Mouse (Mus musculus) midbrain, embryonic 11.5 days (tissue): ENCODE measurements around the gene Mgat5. TPM values are rescaled to one million over a fixed set of nuclear protein-coding genes. Genes with fewer than 3 reads are reported as not detected.

Experiments used
- ATAC-seq: fragments of 200-750 bp; cut with Nextera tagmentation; 2 replicates; pipeline ENCODE4 v1.8.0; 2017; ENCODE audit warnings: moderate TSS enrichment, moderate library complexity; ENCODE audit not compliant: low FRiP score
- DNase-seq: peaks from one replicate; pipeline ENCODE4 v3.0.0; 2015; ENCODE audit warnings: low spot score; ENCODE audit errors: missing footprints
- H3K27ac ChIP-seq: fragments of 300-500 bp; sonication (generic); 2 replicates; pipeline ENCODE4 v1.5.1; 2014; ENCODE audit warnings: low read depth, low read length
- H3K27me3 ChIP-seq: fragments of 300-500 bp; sonication (generic); 2 replicates; pipeline ENCODE4 v1.6.1; 2014; ENCODE audit warnings: mild to moderate bottlenecking, low read length, moderate library complexity, mixed read lengths; ENCODE audit not compliant: control insufficient read depth, insufficient read depth
- H3K36me3 ChIP-seq: fragments of 300-500 bp; sonication (generic); 2 replicates; pipeline ENCODE4 v1.6.1; 2014; ENCODE audit warnings: mild to moderate bottlenecking, low read length, moderate library complexity, mixed read lengths; ENCODE audit not compliant: control insufficient read depth, insufficient read depth
- H3K4me1 ChIP-seq: fragments of 300-500 bp; sonication (generic); 2 replicates; pipeline ENCODE4 v1.6.1; 2014; ENCODE audit warnings: low read length; ENCODE audit not compliant: control insufficient read depth, insufficient read depth
- H3K4me2 ChIP-seq: fragments of 300-500 bp; sonication (generic); 2 replicates; pipeline ENCODE4 v1.6.1; 2014; ENCODE audit warnings: mild to moderate bottlenecking, moderate library complexity
- H3K4me3 ChIP-seq: fragments of 300-500 bp; sonication (generic); 2 replicates; pipeline ENCODE4 v1.5.1; 2014; ENCODE audit warnings: low read depth, low read length
- H3K9ac ChIP-seq: fragments of 300-500 bp; sonication (generic); 2 replicates; pipeline ENCODE4 v1.6.1; 2014; ENCODE audit warnings: low read length
- H3K9me3 ChIP-seq: fragments of 300-500 bp; sonication (generic); 2 replicates; pipeline ENCODE4 v1.6.1; 2016; ENCODE audit warnings: low read length; ENCODE audit not compliant: control insufficient read depth
- WGBS: fragments of 180-500 bp; shearing (Covaris S2); extraction: QIAGEN DNeasy Blood & Tissue Kit; methylation state at CpG from one replicate; pipeline ENCODE4 v1.1.7; 2014; 5-methylcytosine and 5-hydroxymethylcytosine counted together
- polyA plus RNA-seq: library from polyadenylated mRNA; unstranded; fragments of >200 nt; fragmentation: Nextera tagmentation; extraction: Ambion mirVana; gene quantifications from 2 replicates; pipeline ENCODE4 v1.2.1, GENCODE M21; 2014

The Mgat5 gene
- polyA plus RNA-seq, result 6.9 and 7.9 TPM in 2 replicates

DNA sequence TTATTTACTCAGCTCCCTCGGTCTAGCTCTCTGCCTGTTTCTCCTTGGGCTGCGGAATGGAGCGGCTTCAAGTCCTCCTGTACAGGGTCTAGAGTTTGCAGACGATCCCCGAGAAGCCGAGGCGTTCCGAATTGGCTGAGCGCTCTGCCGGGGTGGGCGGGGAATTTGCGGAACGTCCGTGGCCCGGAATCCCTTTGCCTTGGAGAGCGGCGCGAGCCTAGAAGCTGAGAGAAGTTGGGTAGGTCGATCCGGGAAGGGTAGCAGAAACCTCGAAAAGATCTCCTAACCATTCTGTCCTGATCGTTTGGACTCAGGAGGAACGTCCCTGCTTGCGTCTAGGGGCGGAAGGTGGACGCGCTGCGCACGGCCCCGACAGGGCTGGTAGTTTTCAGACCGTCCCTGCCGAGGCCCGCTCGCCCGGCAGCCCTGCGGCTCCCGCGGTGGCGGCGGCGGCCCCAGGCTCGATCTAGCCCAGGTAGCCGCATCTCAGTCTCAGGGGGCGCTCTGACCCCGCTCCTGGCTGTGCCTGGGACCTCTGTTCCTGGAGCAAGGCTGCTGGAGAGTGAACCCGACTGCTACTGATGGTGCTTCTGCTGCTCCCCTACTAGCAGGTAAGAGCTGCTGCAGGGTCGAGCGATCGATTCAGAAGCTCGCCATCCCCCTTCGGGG lies at the start of gene Mgat5:
Gene Mgat5, plus strand, starts transcription at position 199 of the 669 bp plus-strand sequence.
- ATAC-seq (peak; percentile 92), DNase-seq (peak; percentile 98)
- Histone ChIP-seq H3K27me3 (no peaks in the 10 kb centered on the region), H3K27ac (peak within 1 kb of the TSS; percentile 89), H3K4me1 (peaks cover 5% of the 10 kb centered on the region; the same call in 1 of the 2 replicates), H3K9ac (peak within 1 kb of the TSS; percentile 84), H3K4me3 (peak within 1 kb of the TSS; percentile 76), H3K4me2 (peak within 1 kb of the TSS; percentile 98), H3K9me3 (no peaks in the 10 kb centered on the region), H3K36me3 (no peaks in the 10 kb centered on the region)
- under 1% methylated on average over 51 of the region's 51 CpGs for WGBS

DNA sequence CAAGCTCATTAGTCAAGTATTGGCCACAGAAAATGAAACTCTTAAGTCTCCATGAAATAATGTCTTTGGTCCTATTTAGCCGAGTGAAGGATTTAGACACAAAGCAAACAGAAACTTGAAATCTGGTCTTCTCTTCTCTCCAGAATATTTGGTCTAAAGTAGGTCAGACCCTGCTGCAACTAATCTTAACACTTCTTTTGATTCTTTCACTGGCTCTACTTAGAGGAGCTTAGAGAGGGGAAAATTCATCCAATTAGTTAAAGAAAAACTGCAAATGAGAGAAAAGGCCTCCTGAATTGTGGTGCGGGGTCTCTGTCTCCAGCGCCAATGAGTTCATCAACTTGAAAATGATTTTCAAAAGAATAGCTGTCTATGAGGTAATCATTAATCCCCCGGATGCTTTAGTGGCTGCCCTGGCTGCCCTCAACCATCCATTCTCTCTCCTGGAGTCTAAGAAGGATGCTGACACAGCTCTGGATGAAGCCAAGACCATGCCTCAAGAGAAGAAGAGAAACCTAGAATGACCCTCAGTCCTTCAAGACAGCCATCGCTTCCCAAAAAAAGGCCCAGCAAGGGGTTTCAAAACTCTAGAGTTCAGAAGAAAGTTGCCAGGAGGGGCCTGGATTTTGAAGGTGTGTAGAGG lies 44.6 kb upstream of the Mgat5 start:
- 69% methylated on average over 5 of the region's 5 CpGs for WGBS
- Histone ChIP-seq H3K9ac (no peak overlapping the region), H3K9me3 (no peaks in the 10 kb centered on the region; the same call in 1 of the 2 replicates), H3K4me1 (no peaks in the 10 kb centered on the region), H3K4me2 (no peak overlapping the region), H3K27ac (no peak overlapping the region), H3K36me3 (no peaks in the 10 kb centered on the region), H3K4me3 (no peak overlapping the region), H3K27me3 (no peaks in the 10 kb centered on the region)
- ATAC-seq, result no peak
- no peak for DNase-seq

GRCm38 (mm10) chr1:127164589-127165160 lies 40.1 kb upstream of the Mgat5 start:
- Histone ChIP-seq H3K9me3 (no peaks in the 10 kb centered on the region; the same call in 1 of the 2 replicates), H3K27ac (no peak overlapping the region)

GRCm38 (mm10) chr1:127166521-127166920 lies 38.3 kb upstream of the Mgat5 start:
- ATAC-seq (no peak), DNase-seq (no peak)
- H3K4me2 ChIP-seq, result no peak overlapping the region
- H3K27me3 ChIP-seq, result no peaks in the 10 kb centered on the region
- H3K4me3 ChIP-seq, result no peak overlapping the region
- H3K9ac ChIP-seq, result no peak overlapping the region
- H3K4me1 ChIP-seq, result 0 out of 2 replicates have a peak, but pooled peaks cover 4% of the 10 kb centered on the region
- no peaks in the 10 kb centered on the region for H3K36me3 ChIP-seq
- H3K9me3 ChIP-seq, result no peaks in the 10 kb centered on the region; the same call in 1 of the 2 replicates
- H3K27ac ChIP-seq, result no peak overlapping the region

More at GRCm38 (mm10) chr1:127164589-127165160, 40.1 kb upstream of the Mgat5 start:
- H3K4me2 ChIP-seq, result no peak overlapping the region
- no peaks in the 10 kb centered on the region for H3K27me3 ChIP-seq
- H3K9ac ChIP-seq, result no peak overlapping the region
- ATAC-seq (no peak), DNase-seq (no peak)
- WGBS, result 83% methylated on average over 4 of the region's 4 CpGs
- no peaks in the 10 kb centered on the region for H3K36me3 ChIP-seq
- no peak overlapping the region for H3K4me3 ChIP-seq
- 0 out of 2 replicates have a peak, but pooled peaks cover 4% of the 10 kb centered on the region for H3K4me1 ChIP-seq

DNA sequence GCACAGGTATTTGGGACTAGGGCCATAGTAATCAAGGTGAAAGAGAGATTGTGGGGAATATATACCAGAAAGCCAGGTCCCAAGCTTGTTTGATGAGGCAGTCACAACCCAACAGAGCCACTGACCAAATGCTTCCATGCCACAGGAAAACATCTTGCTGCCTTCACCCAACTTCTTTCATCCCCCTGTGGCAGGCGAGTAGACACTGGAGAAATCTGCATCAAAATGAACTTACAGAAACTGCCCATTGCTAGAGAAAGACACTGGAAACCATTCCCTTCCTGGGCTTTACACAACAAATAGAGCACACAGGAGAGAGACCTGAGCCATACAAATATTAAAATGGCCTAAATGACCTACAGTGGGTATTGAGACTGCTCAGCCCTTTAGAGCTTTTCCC lies 37.2 kb upstream of the Mgat5 start:
- ATAC-seq, result no peak
- WGBS, result 79% methylated on average over 1 of the region's 1 CpGs

DNA sequence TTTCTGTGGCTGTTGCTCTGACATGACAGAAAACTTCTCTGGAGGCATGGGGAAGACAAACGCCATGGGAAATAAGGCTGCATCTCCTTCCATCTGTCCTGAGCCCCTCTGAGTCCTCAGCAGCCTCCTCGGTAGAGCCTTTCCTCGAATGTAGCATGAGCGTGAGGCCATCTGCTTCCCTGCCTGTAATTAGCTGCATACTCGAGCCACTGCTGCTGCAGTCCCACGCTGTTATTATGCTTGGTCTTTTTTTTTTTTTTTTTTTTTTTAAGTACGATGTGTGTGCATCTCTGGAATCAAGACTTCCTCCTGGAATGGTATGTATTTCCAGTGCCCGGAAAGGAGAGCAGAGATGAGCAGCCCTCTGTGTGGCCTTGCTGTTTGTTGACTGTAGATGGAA lies 36.6 kb upstream of the Mgat5 start:
- H3K27me3 ChIP-seq, result no peaks in the 10 kb centered on the region
- no peaks in the 10 kb centered on the region for H3K36me3 ChIP-seq
- no peak overlapping the region for H3K27ac ChIP-seq
- ATAC-seq (no peak), DNase-seq (no peak)
- no peak overlapping the region for H3K9ac ChIP-seq
- no peaks in the 10 kb centered on the region; the same call in 1 of the 2 replicates for H3K9me3 ChIP-seq
- H3K4me1 ChIP-seq, result 0 out of 2 replicates have a peak, but pooled peaks cover 4% of the 10 kb centered on the region
- no peak overlapping the region for H3K4me3 ChIP-seq
- WGBS, result 68% methylated on average over 8 of the region's 8 CpGs
- H3K4me2 ChIP-seq, result no peak overlapping the region

More for the DNA sequence above, 37.2 kb upstream of the Mgat5 start:
- Histone ChIP-seq H3K4me1 (0 out of 2 replicates have a peak, but pooled peaks cover 4% of the 10 kb centered on the region), H3K4me3 (no peak overlapping the region), H3K27me3 (no peaks in the 10 kb centered on the region), H3K36me3 (no peaks in the 10 kb centered on the region), H3K27ac (no peak overlapping the region), H3K4me2 (no peak overlapping the region), H3K9ac (no peak overlapping the region), H3K9me3 (no peaks in the 10 kb centered on the region; the same call in 1 of the 2 replicates)
- no peak for DNase-seq

DNA sequence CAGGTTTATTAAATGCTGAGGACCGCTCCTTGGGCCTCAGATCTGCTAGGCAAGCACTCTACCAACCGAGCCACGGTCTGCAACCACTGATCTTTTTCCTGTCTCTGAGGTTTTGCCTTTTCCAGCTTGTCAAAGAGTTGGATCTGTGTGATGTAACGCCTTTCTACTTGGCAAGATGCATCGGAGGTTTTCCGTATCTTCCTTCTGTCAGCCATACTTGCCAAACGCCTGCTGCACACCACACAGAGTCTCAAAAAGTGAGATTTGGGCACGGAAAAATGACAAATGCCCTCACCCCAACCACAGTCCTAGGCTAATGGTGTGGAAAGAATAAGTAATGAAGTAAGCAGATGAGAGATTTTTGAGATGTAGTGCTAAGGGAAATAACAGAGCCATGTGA lies 35.3 kb upstream of the Mgat5 start:
- 89% methylated on average over 8 of the region's 8 CpGs for WGBS
- DNase-seq, result no peak
- no peaks in the 10 kb centered on the region for H3K36me3 ChIP-seq

GRCm38 (mm10) chr1:127171361-127171760 lies 33.5 kb upstream of the Mgat5 start:
- H3K27ac ChIP-seq, result no peak overlapping the region
- 0 out of 2 replicates have a peak, but pooled peaks cover 4% of the 10 kb centered on the region for H3K4me1 ChIP-seq
- DNase-seq (no peak), ATAC-seq (no peak)
- H3K9ac ChIP-seq, result no peak overlapping the region
- no peaks in the 10 kb centered on the region for H3K27me3 ChIP-seq
- no peak overlapping the region for H3K4me3 ChIP-seq
- H3K4me2 ChIP-seq, result no peak overlapping the region
- 90% methylated on average over 7 of the region's 7 CpGs for WGBS
- H3K9me3 ChIP-seq, result no peaks in the 10 kb centered on the region
- no peaks in the 10 kb centered on the region for H3K36me3 ChIP-seq

More for the DNA sequence above, 35.3 kb upstream of the Mgat5 start:
- H3K27me3 ChIP-seq, result no peaks in the 10 kb centered on the region
- no peak overlapping the region for H3K4me3 ChIP-seq
- no peak overlapping the region for H3K4me2 ChIP-seq
- H3K4me1 ChIP-seq, result 0 out of 2 replicates have a peak, but pooled peaks cover 4% of the 10 kb centered on the region
- H3K9ac ChIP-seq, result no peak overlapping the region
- ATAC-seq, result no peak
- no peak overlapping the region for H3K27ac ChIP-seq
- no peaks in the 10 kb centered on the region for H3K9me3 ChIP-seq

GRCm38 (mm10) chr1:127173448-127173847 lies 31.4 kb upstream of the Mgat5 start:
- ATAC-seq, result no peak
- Histone ChIP-seq H3K9me3 (no peaks in the 10 kb centered on the region), H3K27ac (no peak overlapping the region), H3K4me1 (no peaks in the 10 kb centered on the region), H3K4me3 (no peak overlapping the region), H3K27me3 (no peaks in the 10 kb centered on the region), H3K36me3 (no peaks in the 10 kb centered on the region), H3K9ac (no peak overlapping the region), H3K4me2 (no peak overlapping the region)
- no peak for DNase-seq
- 76% methylated on average over 3 of the region's 3 CpGs for WGBS
